Mouse (Mus musculus): ENCODE measurements around the gene Ammecr1. TPM values are rescaled to one million over a fixed set of nuclear protein-coding genes. Genes with fewer than 3 reads are reported as not detected.

Ammecr1 gene
- polyA plus RNA-seq, 1 experiment from 2014 or later = 17.1 TPM

GRCm38 (mm10) chrX:142804596-142804995, 161.9 kb downstream of the Ammecr1 start:
- H3K4me3 ChIP-seq (ENCODE audit: low read depth, low read length) = no peak overlapping the region
- H3K9me3 ChIP-seq (replicated peaks; ENCODE audit: control insufficient read depth, low read length) = no peaks in the 10 kb centered on the region
- no peak overlapping the region for H3K4me2 ChIP-seq (ENCODE audit: low read depth, low read length)
- no peak overlapping the region for H3K27ac ChIP-seq (replicated peaks; ENCODE audit: low read depth, low read length)
- ATAC-seq (replicated peaks; ENCODE audit: insufficient number of reproducible peaks, low FRiP score, low TSS enrichment, low read depth) (no peak; the same call in 1 of the 2 replicates), DNase-seq (ENCODE audit: low spot score) (no peak)
- 87% methylated on average over 3 of the region's 3 CpGs for WGBS
- H3K4me1 ChIP-seq (ENCODE audit: control insufficient read depth, insufficient read depth, low read length) = no peaks in the 10 kb centered on the region
- H3K9ac ChIP-seq (replicated peaks; ENCODE audit: low read length) = no peak overlapping the region
- no peaks in the 10 kb centered on the region for H3K36me3 ChIP-seq (replicated peaks; ENCODE audit: control insufficient read depth, insufficient read depth, low read depth, low read length)
- H3K27me3 ChIP-seq (ENCODE audit: control insufficient read depth, insufficient read depth, low read length) = no peaks in the 10 kb centered on the region

Small RNA genes lying within 50 kb of the gene (microRNA-seq; reads per million reads assigned to microRNA genes)
- not detected for gene Gm44351 (ENCODE audit: borderline number of aligned reads)

Other genes with a start within 250 kb of the Ammecr1 start
- gene Rtl9, start 132.9 kb upstream of the Ammecr1 start, polyA plus RNA-seq (2014; fragmentation: Nextera tagmentation; extraction: Ambion mirVana) = 0.32 and 0.34 TPM in 2 replicates

Measured in embryonic facial prominence, embryonic 11.5 days (tissue).